Mouse (Mus musculus) ES-Bruce4 (cell line): Measurements from ENCODE around the gene Lingo2. TPM values are rescaled to one million over a fixed set of nuclear protein-coding genes. Genes with fewer than 3 reads are reported as not detected.
"Not testable (repeated sequence)": the region's sequence is repeated elsewhere in the genome, so short reads cannot be mapped to it uniquely, and the experiment has no call there.

Source experiments
- H3K27ac ChIP-seq: 2 replicates; pipeline ENCODE4 v1.5.1; 2012; ENCODE audit warnings: low read length, inconsistent platforms; ENCODE audit not compliant: insufficient read depth
- H3K27me3 ChIP-seq: 2 replicates; pipeline ENCODE4 v1.6.1; 2012; ENCODE audit warnings: mild to moderate bottlenecking, low read length, inconsistent platforms; ENCODE audit not compliant: control insufficient read depth, poor library complexity, insufficient read depth, severe bottlenecking
- H3K36me3 ChIP-seq: 2 replicates; pipeline ENCODE4 v1.6.1; 2012; ENCODE audit warnings: inconsistent platforms, mild to moderate bottlenecking, low read length, moderate library complexity; ENCODE audit not compliant: control insufficient read depth, poor library complexity, insufficient read depth, severe bottlenecking
- H3K4me1 ChIP-seq: one replicate; pipeline ENCODE4 v1.8.1; 2011; ENCODE audit warnings: low read length; ENCODE audit not compliant: control insufficient read depth, insufficient read depth
- H3K4me3 ChIP-seq: 2 replicates; pipeline ENCODE4 v1.5.1; 2011; ENCODE audit warnings: low read depth, mild to moderate bottlenecking, low read length
- H3K9ac ChIP-seq: 2 replicates; pipeline ENCODE4 v1.6.1; 2012; ENCODE audit warnings: low read depth, mild to moderate bottlenecking, inconsistent platforms; ENCODE audit not compliant: poor library complexity, severe bottlenecking
- H3K9me3 ChIP-seq: replicated peaks from 2 replicates; pipeline ENCODE4 v1.6.1; 2012; ENCODE audit warnings: mild to moderate bottlenecking, low read length, inconsistent platforms; ENCODE audit not compliant: control insufficient read depth, poor library complexity, insufficient read depth, severe bottlenecking
- CTCF ChIP-seq: IDR thresholded peaks from one replicate; pipeline ENCODE4 v1.8.1; 2011; ENCODE audit warnings: low read depth, low read length
- EP300 ChIP-seq: IDR thresholded peaks from 2 replicates; pipeline ENCODE4 v1.6.1; 2011; ENCODE audit warnings: low read depth, low read length; ENCODE audit not compliant: insufficient read depth
- POLR2A ChIP-seq: IDR thresholded peaks from one replicate; pipeline ENCODE4 v1.8.1; 2011; ENCODE audit warnings: low read length; ENCODE audit not compliant: insufficient read depth
- polyA plus RNA-seq: library from polyadenylated mRNA; stranded (reverse); fragments of >200 nt; gene quantifications from 2 replicates; pipeline ENCODE4 v1.2.4, GENCODE M21; 2011; ENCODE audit warnings: low read depth; ENCODE audit not compliant: missing spikeins, insufficient read depth, insufficient read length

Lingo2 gene
- polyA plus RNA-seq, 1 experiment, result not detected

- Histone ChIP-seq H3K9me3 (no peaks in the 10 kb centered on the region), H3K36me3 (no peaks in the 10 kb centered on the region), H3K27me3 (no peaks in the 10 kb centered on the region), H3K4me3 (no peak overlapping the region), H3K4me1 (no peaks in the 10 kb centered on the region), H3K27ac (no peak overlapping the region), H3K9ac (no peak overlapping the region)
- TF ChIP-seq CTCF (no peak), POLR2A (no peak), EP300 (no peak)
Observed at GRCm38 (mm10) chr4:36131341-36131740, 820.2 kb downstream of the Lingo2 start.

DNA sequence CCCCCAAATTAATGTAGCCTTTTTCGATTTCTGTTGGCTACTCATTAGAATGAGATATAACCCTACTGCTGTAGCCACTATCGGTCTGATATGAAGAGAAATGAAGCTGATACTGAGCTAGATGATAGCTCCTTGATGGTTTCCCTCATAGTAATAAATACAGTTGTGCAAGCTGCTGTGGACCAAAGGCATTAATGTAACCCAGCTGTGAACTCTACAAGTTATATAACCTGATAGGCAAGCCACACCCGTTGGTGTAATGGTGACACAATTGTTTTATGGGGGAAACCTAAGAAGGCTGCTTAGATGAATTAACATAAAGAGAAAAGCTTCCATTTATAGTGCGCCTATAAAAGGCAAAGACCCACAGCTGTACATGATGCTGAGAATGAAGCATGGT lies 856.1 kb downstream of the Lingo2 start:
- no peak overlapping the region for H3K4me3 ChIP-seq
- no peaks in the 10 kb centered on the region for H3K36me3 ChIP-seq
- no peak for TF ChIP-seq CTCF
- TF ChIP-seq POLR2A, result no peak
- no peak for TF ChIP-seq EP300
- H3K27ac ChIP-seq, result no peak overlapping the region
- no peaks in the 10 kb centered on the region for H3K27me3 ChIP-seq
- no peaks in the 10 kb centered on the region for H3K9me3 ChIP-seq
- H3K9ac ChIP-seq, result no peak overlapping the region
- no peaks in the 10 kb centered on the region for H3K4me1 ChIP-seq

GRCm38 (mm10) chr4:36081095-36081852 lies 870.3 kb downstream of the Lingo2 start:
- Histone ChIP-seq H3K27ac (no peak overlapping the region), H3K4me1 (no peaks in the 10 kb centered on the region), H3K36me3 (no peaks in the 10 kb centered on the region), H3K4me3 (no peak overlapping the region), H3K27me3 (no peaks in the 10 kb centered on the region; the same call in 1 of the 2 replicates), H3K9ac (no peak overlapping the region), H3K9me3 (no peaks in the 10 kb centered on the region)
- TF ChIP-seq CTCF (no peak), POLR2A (no peak), EP300 (no peak)

- TF ChIP-seq EP300 (no peak), CTCF (no peak), POLR2A (no peak)
- Histone ChIP-seq H3K9me3 (no peaks in the 10 kb centered on the region), H3K27me3 (no peaks in the 10 kb centered on the region), H3K36me3 (no peaks in the 10 kb centered on the region), H3K4me3 (no peak overlapping the region), H3K9ac (no peak overlapping the region), H3K27ac (no peak overlapping the region), H3K4me1 (no peaks in the 10 kb centered on the region)
Observed at GRCm38 (mm10) chr4:36078910-36079525, 872.5 kb downstream of the Lingo2 start.

GRCm38 (mm10) chr4:36064701-36065100 lies 886.8 kb downstream of the Lingo2 start:
- not testable (repeated sequence) for H3K4me1 ChIP-seq, H3K4me3 ChIP-seq, H3K9ac ChIP-seq

GRCm38 (mm10) chr4:36052791-36053376 lies 898.7 kb downstream of the Lingo2 start:
- Histone ChIP-seq H3K9ac (no peak overlapping the region), H3K4me3 (no peak overlapping the region), H3K27ac (no peak overlapping the region), H3K9me3 (no peaks in the 10 kb centered on the region), H3K4me1 (no peaks in the 10 kb centered on the region), H3K36me3 (no peaks in the 10 kb centered on the region), H3K27me3 (no peaks in the 10 kb centered on the region)
- TF ChIP-seq EP300 (no peak), POLR2A (no peak), CTCF (no peak)

More at GRCm38 (mm10) chr4:36064701-36065100, 886.8 kb downstream of the Lingo2 start:
- not testable (repeated sequence) for H3K9me3 ChIP-seq, H3K27ac ChIP-seq, H3K36me3 ChIP-seq, H3K27me3 ChIP-seq
